Mouse (Mus musculus) ovary, adult 18-20 months (tissue): ENCODE results near the gene Epn1.
"Not testable (repeated sequence)": the region's sequence is repeated elsewhere in the genome, so short reads cannot be mapped to it uniquely, and the experiment has no call there.

Source experiments
- DNase-seq: peaks from one replicate; pipeline ENCODE4 v3.0.0; 2022; ENCODE audit warnings: low spot score, mixed read lengths

The Epn1 gene

GRCm38 (mm10) chr7:5059421-5059820 is 20.6 kb upstream of the Epn1 start:
- no peak for DNase-seq

GRCm38 (mm10) chr7:5060239-5060731 is 19.8 kb upstream of the Epn1 start:
- DNase-seq = peak; percentile 72

DNA sequence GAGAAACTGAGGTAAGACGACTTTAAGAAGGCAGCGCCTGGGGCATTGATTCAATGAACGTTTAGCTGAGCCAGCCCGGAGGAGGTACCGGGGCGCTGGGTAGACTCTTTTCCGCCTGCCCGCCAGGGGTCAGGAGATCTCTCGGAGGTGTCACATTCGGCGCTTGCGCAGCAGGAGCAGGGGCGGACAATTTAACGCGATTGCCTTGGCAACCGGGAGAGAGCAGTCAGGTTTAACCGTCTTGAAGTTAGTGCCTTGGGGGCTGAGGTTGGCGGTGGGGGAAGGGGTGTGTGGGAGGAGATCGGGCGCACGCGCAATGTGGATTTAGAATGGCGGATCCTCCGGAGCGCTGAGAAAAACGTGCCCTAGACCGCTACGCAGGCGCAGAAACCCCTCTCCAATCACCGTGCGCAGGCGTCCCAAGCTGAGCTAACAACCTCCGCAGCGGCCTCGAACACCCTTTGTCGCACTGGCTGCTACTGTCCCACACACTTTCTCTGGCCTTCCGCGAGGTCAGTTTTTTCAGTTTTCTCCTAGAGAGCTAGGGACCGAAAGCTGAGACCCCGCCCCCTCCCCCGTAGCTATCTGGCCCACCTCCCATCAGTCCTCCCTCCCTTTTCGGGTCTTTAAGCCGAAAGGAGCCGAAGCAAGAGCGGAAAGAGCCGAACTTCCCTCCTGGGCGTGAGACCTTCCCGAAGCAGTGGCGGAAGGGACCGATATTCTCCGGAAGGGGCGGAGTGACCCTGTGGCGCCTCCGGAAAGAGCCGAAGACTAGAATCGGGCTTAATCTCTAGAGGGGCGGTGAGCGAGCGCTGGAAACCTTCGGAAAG is 18.9 kb upstream of the Epn1 start:
- DNase-seq = peak; percentile 96

GRCm38 (mm10) chr7:5061774-5062359 is 18.2 kb upstream of the Epn1 start, which contains the start of gene U2af2:
TSS of gene U2af2 (plus strand) at chr7:5062143.
- peak; percentile 90 for DNase-seq

- DNase-seq = no peak
Observed at GRCm38 (mm10) chr7:5062360-5063001, 17.6 kb upstream of the Epn1 start.

DNA sequence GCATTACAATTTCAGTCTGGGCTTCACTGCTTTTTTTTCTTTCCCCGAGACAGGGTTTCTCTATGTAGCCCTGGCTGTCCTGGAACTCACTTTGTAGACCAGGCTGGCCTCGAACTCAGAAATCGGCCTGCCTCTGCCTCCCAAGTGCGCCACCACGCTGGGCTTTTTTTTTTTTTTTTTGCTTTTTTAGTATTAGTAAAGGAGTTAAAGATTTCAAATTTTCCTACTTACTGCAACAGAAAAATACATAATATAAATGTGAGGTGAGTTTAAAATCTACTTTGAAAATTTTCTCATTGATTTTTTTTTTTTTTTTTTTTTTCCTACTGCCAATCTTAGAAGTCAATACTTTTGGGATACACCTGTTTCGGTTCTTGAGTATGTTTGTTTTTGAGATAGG is 15.1 kb upstream of the Epn1 start:
- no peak for DNase-seq

DNA sequence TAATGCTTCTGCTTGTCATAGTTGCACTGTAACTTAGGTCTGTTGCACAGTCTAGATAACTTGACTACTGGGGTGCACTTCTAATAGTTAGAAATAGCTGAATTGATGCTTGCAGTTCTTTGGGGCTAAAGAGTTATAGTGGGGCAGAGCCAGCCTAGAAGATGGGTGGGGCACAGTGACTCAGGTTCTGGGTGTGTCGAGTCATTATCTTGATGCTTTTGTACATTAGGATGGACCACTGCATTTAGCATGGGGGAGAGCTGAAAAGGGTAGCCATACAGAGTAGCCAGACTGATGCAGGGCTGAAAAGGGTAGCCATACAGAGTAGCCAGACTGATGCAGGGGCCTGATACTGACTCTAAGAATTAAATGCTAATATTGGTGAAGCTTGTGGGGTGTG is 6.4 kb upstream of the Epn1 start:
- no peak for DNase-seq

GRCm38 (mm10) chr7:5074984-5075383 is 5.1 kb upstream of the Epn1 start:
- no peak for DNase-seq

DNA sequence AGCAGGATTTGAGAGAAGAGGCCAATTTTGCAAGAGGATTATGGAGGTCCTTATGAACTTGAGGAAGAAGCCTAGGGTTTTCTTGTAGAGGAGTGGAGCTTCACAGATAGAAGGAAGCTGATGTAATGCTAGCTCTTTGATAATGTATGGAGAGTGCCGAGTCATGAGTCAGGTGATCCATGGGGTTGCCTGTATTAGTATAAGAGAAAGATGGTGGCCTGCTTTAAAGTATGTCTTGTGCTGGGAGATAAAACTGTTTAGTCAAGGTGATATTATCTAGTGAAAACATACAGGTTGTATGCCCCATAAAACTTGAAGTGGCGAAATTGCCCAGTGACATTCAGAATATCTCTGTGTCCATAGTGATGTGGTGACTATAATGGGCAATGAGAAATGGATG is 3.1 kb upstream of the Epn1 start:
- DNase-seq = no peak

GRCm38 (mm10) chr7:5079365-5080009 is 548 bp upstream of the Epn1 start:
- not testable (repeated sequence) for DNase-seq

- no peak for DNase-seq
Observed at GRCm38 (mm10) chr7:5080815-5081214, 780 bp downstream of the Epn1 start.

- DNase-seq = no peak
Observed at GRCm38 (mm10) chr7:5081241-5081640, 1.2 kb downstream of the Epn1 start.

GRCm38 (mm10) chr7:5081939-5082338 is 1.9 kb downstream of the Epn1 start:
- DNase-seq = no peak

- no peak for DNase-seq
Observed at GRCm38 (mm10) chr7:5083325-5084105, 3.5 kb downstream of the Epn1 start.

GRCm38 (mm10) chr7:5085512-5085911 is 5.5 kb downstream of the Epn1 start:
- no peak for DNase-seq

GRCm38 (mm10) chr7:5086921-5087440 is 6.9 kb downstream of the Epn1 start:
- DNase-seq = no peak

GRCm38 (mm10) chr7:5087886-5088285 is 7.9 kb downstream of the Epn1 start:
- DNase-seq = no peak

DNA sequence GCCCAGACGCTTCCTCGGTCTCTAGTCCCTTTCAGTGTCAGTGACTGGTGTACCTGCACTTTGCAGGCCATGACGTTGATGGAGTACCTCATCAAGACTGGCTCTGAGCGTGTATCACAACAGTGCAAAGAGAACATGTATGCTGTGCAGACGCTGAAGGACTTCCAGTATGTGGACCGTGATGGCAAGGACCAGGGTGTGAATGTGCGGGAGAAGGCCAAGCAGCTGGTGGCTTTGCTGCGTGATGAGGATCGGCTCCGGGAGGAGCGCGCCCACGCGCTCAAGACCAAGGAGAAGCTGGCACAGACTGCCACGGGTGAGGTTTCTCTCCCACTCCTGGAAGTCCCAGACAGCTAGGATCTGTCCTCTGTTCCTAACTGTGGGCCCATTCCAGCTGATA is 9.8 kb downstream of the Epn1 start:
- no peak for DNase-seq

DNA sequence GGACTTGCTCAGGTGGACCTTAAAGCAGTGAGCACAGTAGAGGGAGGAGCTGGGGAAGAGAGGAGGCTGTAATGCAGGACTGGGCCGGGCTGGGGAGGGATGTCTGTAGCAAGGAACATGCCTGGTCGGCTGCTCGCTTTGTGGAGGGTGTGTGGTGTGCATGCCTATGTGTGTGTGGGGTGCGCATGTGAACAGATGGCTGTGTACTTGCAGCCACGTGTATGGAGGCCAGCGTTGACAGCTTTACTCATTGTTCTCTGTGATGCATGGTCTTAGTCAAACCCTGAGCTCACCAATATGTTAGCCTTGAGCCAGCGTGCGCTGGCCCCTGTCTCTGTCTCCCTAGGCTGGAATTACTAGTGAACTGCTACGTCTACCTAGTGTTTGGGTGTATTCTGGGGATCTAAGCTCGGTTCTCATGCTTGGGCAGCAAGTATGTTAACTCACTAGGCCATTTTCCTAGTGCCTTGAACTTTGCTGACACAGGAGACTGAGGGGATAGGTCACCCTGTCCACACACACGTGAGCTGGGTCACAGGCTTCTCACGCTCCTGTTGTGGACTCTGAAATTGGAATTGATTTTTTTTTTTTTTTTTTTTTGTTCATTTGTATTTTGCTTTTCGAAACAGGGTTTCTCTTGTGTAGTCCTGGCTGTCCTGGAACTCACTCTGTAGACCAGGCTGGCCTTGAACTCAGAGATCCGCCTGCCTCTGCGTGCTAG is 11.1 kb downstream of the Epn1 start:
- no peak for DNase-seq

- no peak for DNase-seq
Observed at GRCm38 (mm10) chr7:5092381-5092780, 12.3 kb downstream of the Epn1 start.
